ENCODE assay signal across 19 mouse cellular contexts in genomic region chr4:63935960-63936359, GRCm38 (mm10).
DNase-seq lines count a peak whose midpoint lies in the region; ATAC-seq lines count a peak whose summit lies in the region.
"Had no signal": no experiment of that assay in that cellular context is flagged by ENCODE, and none has a peak within 500 bp of the region (broad histone marks: within the 10 kb centered on the region; RNA-seq: fewer than 3 reads in every experiment).

No protein-coding gene starts in this region.

- peak; percentile 60 for DNase-seq in CD4-positive helper T cell, adult 2 months (ENCODE audit: low read depth, low spot score)
- no peak for DNase-seq in retina, embryonic 14.5 days (ENCODE audit: low spot score)
- DNase-seq in liver: no peak
- no peak for DNase-seq in heart, postnatal 25 days (ENCODE audit: low spot score)
- DNase-seq: adrenal gland, adult 8-10 months; adrenal gland, postnatal 14 days; adrenal gland, postnatal 36 days; B cell, adult 2 months; cerebellum, adult 11-12 months; cerebellum, adult 2 months; cerebellum, adult 9-10 months; cerebellum, postnatal 10 days; cerebellum, postnatal 25 days had no signal

- intact Hi-C loops in heart, postnatal 25 days (cut with DNase I): no loop called here

- ATAC-seq in CD4-positive, CD25-positive, alpha-beta regulatory T cell, adult 4 months: peak; percentile 33
- peak; percentile 20 for ATAC-seq in activated CD4-positive, CD25-positive, alpha-beta regulatory T cell, adult 4 months
- peak; percentile 39 for ATAC-seq in inflammation-experienced regulatory T-cells, adult 6 months
- ATAC-seq: forebrain, embryonic 13.5 days; forebrain, embryonic 16.5 days; Patski had no signal
